In the genomic region with DNA sequence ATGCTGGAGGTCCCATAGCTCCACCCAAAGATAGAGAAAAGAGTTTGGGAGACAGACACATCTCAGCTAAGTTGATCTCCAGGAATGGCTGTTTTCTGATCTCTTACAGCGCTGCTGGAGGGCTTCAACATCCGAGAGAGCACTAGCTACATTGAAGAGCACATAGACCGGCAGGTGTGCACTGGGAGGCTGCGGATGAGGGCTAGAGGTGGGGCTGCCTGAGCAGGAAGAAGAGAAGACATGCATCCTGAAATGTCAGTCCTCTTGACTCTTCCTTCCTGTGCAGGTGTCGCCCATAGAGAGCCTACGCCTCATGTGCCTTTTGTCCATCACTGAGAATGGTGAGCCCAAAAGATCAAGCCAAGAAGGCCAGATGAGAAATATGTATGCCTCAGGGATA, we compare ENCODE assay signal across 31 mouse cellular contexts. TPM values are rescaled to one million over a fixed set of nuclear protein-coding genes. Genes with fewer than 3 reads are reported as not detected.
DNase-seq lines count a peak whose midpoint lies in the region; ATAC-seq lines count a peak whose summit lies in the region.
"Had no signal": no experiment of that assay in that cellular context is flagged by ENCODE, and none has a peak within 500 bp of the region (broad histone marks: within the 10 kb centered on the region; RNA-seq: fewer than 3 reads in every experiment).

No protein-coding gene starts in this region.

- no peak overlapping the region for H3K9ac ChIP-seq in liver, embryonic 15.5 days
- no peak overlapping the region for H3K9ac ChIP-seq in liver, embryonic 11.5 days (ENCODE audit: low read depth, low read length)
- H3K9ac ChIP-seq: embryonic facial prominence, embryonic 13.5 days; forebrain, embryonic 13.5 days; heart, embryonic 13.5 days; hindbrain, embryonic 15.5 days had no signal

- peaks cover 22% of the 10 kb centered on the region for H3K4me1 ChIP-seq in liver, embryonic 15.5 days (replicated peaks)
- H3K4me1 ChIP-seq in liver, embryonic 11.5 days (replicated peaks; ENCODE audit: control insufficient read depth, insufficient read depth, low read length) = 0 out of 2 replicates have a peak, but pooled peaks cover 3% of the 10 kb centered on the region
- H3K4me1 ChIP-seq: embryonic facial prominence, embryonic 10.5 days; embryonic facial prominence, embryonic 13.5 days; forebrain, embryonic 10.5 days; forebrain, embryonic 13.5 days; hindbrain, embryonic 15.5 days had no signal

- no peaks in the 10 kb centered on the region for H3K27me3 ChIP-seq in liver, embryonic 15.5 days
- no peaks in the 10 kb centered on the region for H3K27me3 ChIP-seq in liver, embryonic 11.5 days (replicated peaks; ENCODE audit: control insufficient read depth, insufficient read depth, low read length)
- H3K27me3 ChIP-seq: embryonic facial prominence, embryonic 13.5 days; forebrain, embryonic 13.5 days; heart, embryonic 13.5 days; hindbrain, embryonic 15.5 days had no signal

- peaks cover 70% of the 10 kb centered on the region for H3K36me3 ChIP-seq in liver, embryonic 15.5 days (replicated peaks)
- peaks cover 19% of the 10 kb centered on the region for H3K36me3 ChIP-seq in liver, embryonic 11.5 days (ENCODE audit: control insufficient read depth, insufficient read depth, low read length)

- no peak overlapping the region for H3K4me3 ChIP-seq in liver, embryonic 15.5 days (replicated peaks)
- no peak overlapping the region for H3K4me3 ChIP-seq in liver, embryonic 11.5 days (ENCODE audit: low read depth, low read length)
- H3K4me3 ChIP-seq: embryonic facial prominence, embryonic 10.5 days; embryonic facial prominence, embryonic 13.5 days; erythroblast, embryonic 14.5 days; forebrain, embryonic 10.5 days; forebrain, embryonic 13.5 days; heart, adult 2 months; heart, embryonic 10.5 days; heart, embryonic 13.5 days; hindbrain, embryonic 15.5 days had no signal

- no peak for ATAC-seq in liver, embryonic 15.5 days (ENCODE audit: insufficient read depth)
- ATAC-seq in liver, embryonic 11.5 days (replicated peaks; ENCODE audit: low FRiP score) = no peak
- no peak for ATAC-seq in erythroid progenitor cell, adult 5-6 weeks (replicated peaks; ENCODE audit: low FRiP score, poor library complexity, severe bottlenecking)
- ATAC-seq: activated CD4-positive, CD25-positive, alpha-beta regulatory T cell, adult 4 months; forebrain, embryonic 13.5 days; forebrain, embryonic 16.5 days had no signal

- 88% methylated on average over 6 of the region's 6 CpGs for WGBS in liver, embryonic 15.5 days (ENCODE audit: insufficient replicate concordance)
- WGBS in liver, embryonic 11.5 days = 91% methylated on average over 6 of the region's 6 CpGs

- H3K4me2 ChIP-seq in liver, embryonic 15.5 days = no peak overlapping the region
- no peak overlapping the region for H3K4me2 ChIP-seq in liver, embryonic 11.5 days
- H3K4me2 ChIP-seq: embryonic facial prominence, embryonic 13.5 days; forebrain, embryonic 13.5 days; heart, embryonic 13.5 days; hindbrain, embryonic 15.5 days had no signal

- H3K27ac ChIP-seq in liver, embryonic 15.5 days (replicated peaks) = 0 out of 2 replicates have a peak overlapping the region, but pooled peaks have one; percentile 14
- H3K27ac ChIP-seq in liver, embryonic 11.5 days (ENCODE audit: low read depth, low read length) = no peak overlapping the region
- H3K27ac ChIP-seq: embryonic facial prominence, embryonic 10.5 days; embryonic facial prominence, embryonic 13.5 days; forebrain, embryonic 10.5 days; forebrain, embryonic 13.5 days; heart, adult 2 months; heart, embryonic 10.5 days; heart, embryonic 13.5 days; hindbrain, embryonic 15.5 days had no signal

- H3K9me3 ChIP-seq in liver, embryonic 15.5 days (replicated peaks) = no peaks in the 10 kb centered on the region
- no peaks in the 10 kb centered on the region for H3K9me3 ChIP-seq in liver, embryonic 11.5 days (ENCODE audit: control insufficient read depth, low read length)
- H3K9me3 ChIP-seq: embryonic facial prominence, embryonic 10.5 days; embryonic facial prominence, embryonic 13.5 days; forebrain, embryonic 10.5 days; forebrain, embryonic 13.5 days; heart, embryonic 10.5 days; heart, embryonic 13.5 days; hindbrain, embryonic 15.5 days had no signal

- DNase-seq in liver, embryonic 11.5 days (ENCODE audit: low spot score) = no peak
- DNase-seq in thymus, postnatal 10 days (ENCODE audit: low spot score in 2 of 2) = peak; percentile 37 to 46
- DNase-seq in thymus, postnatal 36 days = peak; percentile 53 to 78
- no peak for DNase-seq in left cerebral cortex, adult 18-20 months (ENCODE audit: low spot score in 2 of 2)
- no peak for DNase-seq in lung, postnatal 14 days
- DNase-seq: adrenal gland, adult 8-10 months; adrenal gland, postnatal 25 days; B cell, adult 2 months; cerebellum, adult 11-12 months; cerebellum, adult 8-10 months; cerebellum, postnatal 10 days; cerebellum, postnatal 36 days; embryo, embryonic 11 days; gastrocnemius, postnatal 10 days; gastrocnemius, postnatal 36 days; heart, adult 2 months; heart, postnatal 14 days; heart, postnatal 4 days had no signal

RNA-seq across cellular contexts. Expression of gene Prc1, which starts 8.5 kb away (rescaled TPM):
- 126 and 128 TPM in 2 replicates for polyA plus RNA-seq in liver, embryonic 15.5 days (2015; fragmentation: Nextera tagmentation; extraction: Ambion mirVana)
- polyA plus RNA-seq in liver, embryonic 11.5 days (2014; fragmentation: Nextera tagmentation; extraction: Ambion mirVana) = 148 and 178 TPM in 2 replicates
- total RNA-seq in left cerebral cortex, adult 18-20 months (2021) = under 1 TPM; 0.75 to 0.93 TPM
- total RNA-seq in erythroid progenitor cell, adult 5-6 weeks (2015; ENCODE audit: low replicate concordance) = 893 and 1,097 TPM in 2 replicates
- total RNA-seq in erythroid progenitor cell, adult 5-6 weeks (2017; ENCODE audit: low replicate concordance) = 1,788 and 2,160 TPM in 2 replicates

RNA-seq across cellular contexts. Expression of gene Vps33b, which starts 16.3 kb away (rescaled TPM):
- 4.4 and 5.6 TPM in 2 replicates for polyA plus RNA-seq in liver, embryonic 15.5 days (2015; fragmentation: Nextera tagmentation; extraction: Ambion mirVana)
- 20.8 and 24.4 TPM in 2 replicates for polyA plus RNA-seq in liver, embryonic 11.5 days (2014; fragmentation: Nextera tagmentation; extraction: Ambion mirVana)
- 10 to 100 TPM; 18.8 to 21.6 TPM for total RNA-seq in left cerebral cortex, adult 18-20 months (2021)
- 23.4 and 28.5 TPM in 2 replicates for total RNA-seq in erythroid progenitor cell, adult 5-6 weeks (2015; ENCODE audit: low replicate concordance)
- total RNA-seq in erythroid progenitor cell, adult 5-6 weeks (2017; ENCODE audit: low replicate concordance) = 4.9 and 27.5 TPM in 2 replicates

RNA-seq across cellular contexts. Expression of gene Ngrn, which starts 24.7 kb away (rescaled TPM):
- 25.4 and 28.3 TPM in 2 replicates for polyA plus RNA-seq in liver, embryonic 15.5 days (2015; fragmentation: Nextera tagmentation; extraction: Ambion mirVana)
- 55.1 and 58.4 TPM in 2 replicates for polyA plus RNA-seq in liver, embryonic 11.5 days (2014; fragmentation: Nextera tagmentation; extraction: Ambion mirVana)
- total RNA-seq in left cerebral cortex, adult 18-20 months (2021) = 10 to 100 TPM; 41.8 to 47.0 TPM
- 28.8 and 31.9 TPM in 2 replicates for total RNA-seq in erythroid progenitor cell, adult 5-6 weeks (2015; ENCODE audit: low replicate concordance)
- 10.1 and 18.8 TPM in 2 replicates for total RNA-seq in erythroid progenitor cell, adult 5-6 weeks (2017; ENCODE audit: low replicate concordance)

RNA-seq across cellular contexts. Expression of gene Rccd1, which starts 38.5 kb away (rescaled TPM):
- polyA plus RNA-seq in liver, embryonic 15.5 days (2015; fragmentation: Nextera tagmentation; extraction: Ambion mirVana) = 2.8 and 3.1 TPM in 2 replicates
- polyA plus RNA-seq in liver, embryonic 11.5 days (2014; fragmentation: Nextera tagmentation; extraction: Ambion mirVana) = 10.7 and 11.4 TPM in 2 replicates
- total RNA-seq in left cerebral cortex, adult 18-20 months (2021) = 10 to 100 TPM; 13.1 to 14.5 TPM
- 3.8 and 12.6 TPM in 2 replicates for total RNA-seq in erythroid progenitor cell, adult 5-6 weeks (2015; ENCODE audit: low replicate concordance)
- total RNA-seq in erythroid progenitor cell, adult 5-6 weeks (2017; ENCODE audit: low replicate concordance) = 1.1 and 6.3 TPM in 2 replicates

RNA-seq across cellular contexts. Expression of gene Ttll13, which starts 39.5 kb away (rescaled TPM):
- polyA plus RNA-seq in liver, embryonic 15.5 days (2015; fragmentation: Nextera tagmentation; extraction: Ambion mirVana) = 0.16 and 0.20 TPM in 2 replicates
- 0.52 and 1.6 TPM in 2 replicates for polyA plus RNA-seq in liver, embryonic 11.5 days (2014; fragmentation: Nextera tagmentation; extraction: Ambion mirVana)
- 1 to 10 TPM; 1.9 to 3.0 TPM for total RNA-seq in left cerebral cortex, adult 18-20 months (2021)
- 2.9 TPM in 1 of 2 replicates, not detected in the other for total RNA-seq in erythroid progenitor cell, adult 5-6 weeks (2015; ENCODE audit: low replicate concordance)
- total RNA-seq in erythroid progenitor cell, adult 5-6 weeks (2017; ENCODE audit: low replicate concordance) = not detected in 2 replicates
- total RNA-seq: granulocyte monocyte progenitor cell, adult 5-6 weeks had no signal

Comparison
In these comparisons a context has a peak if more than half of its experiments do, and no peak if none do; other contexts are left out.
1. DNase-seq: peak in thymus, postnatal 10 days (2 of 2) and thymus, postnatal 36 days (2 of 2); none in liver, embryonic 11.5 days (single experiment), left cerebral cortex, adult 18-20 months (0 of 2) and lung, postnatal 14 days (single experiment).
2. RNA of gene Prc1, which starts 8.5 kb away (total RNA-seq): 893 to 2,160 TPM in erythroid progenitor cell, adult 5-6 weeks; 0.75 to 0.93 TPM in left cerebral cortex, adult 18-20 months; every median in the first group is over 100 times any median in the second.